Mouse (Mus musculus): ENCODE data around the gene Ado. TPM values are rescaled to one million over a fixed set of nuclear protein-coding genes. Genes with fewer than 3 reads are reported as not detected.

Gene Ado
- polyA plus RNA-seq (2017; shearing (Covaris generic)) = 6.7 TPM

DNA sequence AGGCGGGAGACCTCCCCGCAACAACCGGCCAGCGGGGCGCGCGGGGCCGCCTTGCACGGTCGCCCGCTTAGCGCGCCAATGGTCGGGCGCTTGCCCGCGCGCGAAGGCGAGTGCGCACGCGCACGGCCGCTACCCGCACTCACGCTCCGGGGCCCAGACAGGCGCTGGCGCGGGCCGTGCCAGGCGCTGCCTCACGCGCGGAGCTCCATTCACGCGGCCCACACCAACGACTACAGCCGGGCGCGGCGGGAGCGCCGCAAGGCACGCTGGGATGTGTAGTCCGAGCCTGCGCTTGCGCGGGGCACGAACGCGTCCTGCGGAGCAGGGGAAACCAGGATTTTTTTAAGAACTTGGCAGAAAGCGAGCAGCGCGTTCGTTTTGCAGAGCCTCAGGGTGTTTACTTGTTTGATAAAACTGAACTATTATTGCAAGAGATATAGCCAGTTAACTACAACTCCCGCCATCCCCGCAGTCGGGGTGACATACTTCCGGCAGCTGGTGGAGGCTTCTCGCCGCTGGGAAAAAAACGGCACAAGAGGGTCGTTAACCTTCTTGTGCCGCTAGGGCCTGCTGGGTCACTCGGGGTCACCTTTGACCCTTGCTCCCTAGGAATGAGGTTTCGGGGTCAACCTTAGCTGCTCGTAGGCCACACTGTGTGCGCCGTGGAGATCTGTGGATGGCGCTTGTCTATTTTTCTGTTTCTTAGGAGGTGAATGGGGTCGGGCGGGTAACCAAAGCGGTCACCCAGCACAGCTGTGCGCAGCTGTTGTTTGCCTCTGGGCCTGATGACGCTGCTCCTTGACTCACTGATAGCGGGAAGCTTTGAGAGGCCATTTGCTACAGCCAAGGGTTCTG is at the start of gene Ado:
Ado (minus strand) TSS at position 79 of the 855 bp plus-strand sequence.

DNA sequence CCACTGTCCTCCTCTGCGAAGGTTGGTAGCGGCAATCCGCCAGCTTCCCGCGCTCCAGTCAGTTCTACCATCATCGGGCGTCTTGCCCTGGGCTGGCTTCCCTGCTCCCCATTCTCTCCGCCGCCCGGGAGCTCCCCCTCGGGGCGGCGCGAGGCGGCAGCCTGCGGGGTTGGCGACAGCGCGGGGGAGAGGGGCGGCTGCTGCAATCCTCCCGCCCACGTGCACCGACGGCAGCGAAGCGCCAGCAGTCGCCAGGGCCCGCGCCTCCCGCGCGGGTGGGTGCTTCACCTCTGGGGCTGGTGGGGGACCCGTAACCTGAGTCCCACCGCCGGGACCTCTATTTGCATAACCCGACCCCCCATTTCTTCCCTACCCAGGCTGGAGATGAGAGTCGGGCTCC is 13.5 kb downstream of the Ado start, which contains the start of gene Egr2:
Egr2 (plus strand) TSS at position 220 of the 400 bp plus-strand sequence.

Other genes starting within 250 kb of the Ado start
- gene Egr2, start 13.5 kb downstream of the Ado start, polyA plus RNA-seq (2017; shearing (Covaris generic)) = 54.1 TPM

All from effector memory CD4-positive, alpha-beta T cell, adult 5 months (primary cell).